Mouse (Mus musculus) gastrocnemius, adult 2 months (tissue): ENCODE data around the gene Smox. TPM values are rescaled to one million over a fixed set of nuclear protein-coding genes. Genes with fewer than 3 reads are reported as not detected.

Source experiments
- DNase-seq: peaks from one replicate; pipeline ENCODE4 v3.0.0; 2022
- H3K27ac ChIP-seq: fragments of 200-600 bp; 2 replicates; pipeline ENCODE4 v1.8.1; 2022; ENCODE audit warnings: mild to moderate bottlenecking
- H3K4me3 ChIP-seq: fragments of 200-600 bp; 2 replicates; pipeline ENCODE4 v1.8.1; 2022; ENCODE audit warnings: mild to moderate bottlenecking, moderate library complexity
- CTCF ChIP-seq: fragments of 200-600 bp; IDR thresholded peaks from 2 replicates; pipeline ENCODE4 v1.8.1; 2022; ENCODE audit warnings: antibody characterized with exemption, mild to moderate bottlenecking, moderate library complexity
- intact Hi-C: fragments of 180-260 bp; cut with DNase I; formaldehyde crosslinking; loops from one replicate; pipeline ENCODE4 v1.15.1; 2025
- total RNA-seq, 2 experiments: library from RNA; stranded (reverse); gene quantifications; 2 replicates each; pipeline ENCODE4 v1.2.3; 2021

Smox gene
- total RNA-seq, 2 experiments from 2014 or later, result 51.2 to 522 TPM

GRCm38 (mm10) chr2:131529898-131530622 is 38.8 kb downstream of the Smox start:
- no peak overlapping the region for H3K4me3 ChIP-seq
- no peak overlapping the region for H3K27ac ChIP-seq
- TF ChIP-seq CTCF, result peak; percentile 94
- DNase-seq, result peak; percentile 65
- intact Hi-C loops, result loop anchor here (1.0 to 10.0 kb wide), 2 partner anchors 107 to 255 kb away; no protein-coding TSS in a partner anchor

- intact Hi-C loops, result loop anchor here (1.0 kb wide), 1 partner anchor 107 kb away; no protein-coding TSS in a partner anchor
- no peak overlapping the region for H3K4me3 ChIP-seq
- no peak overlapping the region for H3K27ac ChIP-seq
- DNase-seq, result peak; percentile 69
- peak; percentile 79 for TF ChIP-seq CTCF
Observed at GRCm38 (mm10) chr2:131530623-131531008, 39.3 kb downstream of the Smox start.

- H3K4me3 ChIP-seq, result no peak overlapping the region
- no peak overlapping the region for H3K27ac ChIP-seq
- intact Hi-C loops, result no loop called here
- no peak for TF ChIP-seq CTCF
- no peak for DNase-seq
Observed at GRCm38 (mm10) chr2:131531271-131531670, 40.0 kb downstream of the Smox start.

- TF ChIP-seq CTCF, result no peak
- intact Hi-C loops, result no loop called here
- H3K4me3 ChIP-seq, result no peak overlapping the region
- no peak overlapping the region for H3K27ac ChIP-seq
- DNase-seq, result no peak
Observed at GRCm38 (mm10) chr2:131535168-131535567, 43.9 kb downstream of the Smox start.

GRCm38 (mm10) chr2:131538341-131538740 is 47.0 kb downstream of the Smox start:
- no peak for TF ChIP-seq CTCF
- H3K27ac ChIP-seq, result no peak overlapping the region

GRCm38 (mm10) chr2:131539780-131540179 is 48.5 kb downstream of the Smox start:
- no peak overlapping the region for H3K4me3 ChIP-seq
- TF ChIP-seq CTCF, result no peak
- DNase-seq, result no peak
- intact Hi-C loops, result loop anchor here (10.0 kb wide), 1 partner anchor 405 kb away; no protein-coding TSS in a partner anchor
- no peak overlapping the region for H3K27ac ChIP-seq

More at GRCm38 (mm10) chr2:131538341-131538740, 47.0 kb downstream of the Smox start:
- intact Hi-C loops, result no loop called here
- no peak for DNase-seq
- H3K4me3 ChIP-seq, result no peak overlapping the region

GRCm38 (mm10) chr2:131541686-131542085 is 50.4 kb downstream of the Smox start:
- DNase-seq, result peak; percentile 5
- H3K4me3 ChIP-seq, result no peak overlapping the region
- H3K27ac ChIP-seq, result no peak overlapping the region
- intact Hi-C loops, result loop anchor here (10.0 kb wide), 1 partner anchor 403 kb away; no protein-coding TSS in a partner anchor
- no peak for TF ChIP-seq CTCF

GRCm38 (mm10) chr2:131542531-131542930 is 51.2 kb downstream of the Smox start:
- DNase-seq, result peak; percentile 30
- Histone ChIP-seq H3K27ac (no peak overlapping the region), H3K4me3 (no peak overlapping the region)
- intact Hi-C loops, result loop anchor here (10.0 kb wide), 1 partner anchor 402 kb away; no protein-coding TSS in a partner anchor
- TF ChIP-seq CTCF, result peak; percentile 34

GRCm38 (mm10) chr2:131545386-131546307 is 54.4 kb downstream of the Smox start:
- peak; percentile 83 for TF ChIP-seq CTCF
- DNase-seq, result peak; percentile 72
- intact Hi-C loops, result loop anchor here (2.0 to 10.0 kb wide), 3 partner anchors 227 to 399 kb away; no protein-coding TSS in a partner anchor
- Histone ChIP-seq H3K27ac (peak overlapping the region; percentile 29), H3K4me3 (peak overlapping the region; percentile 73)

- intact Hi-C loops, result loop anchor here (2.0 to 10.0 kb wide), 3 partner anchors 226 to 398 kb away; no protein-coding TSS in a partner anchor
- DNase-seq, result no peak
- Histone ChIP-seq H3K4me3 (peak overlapping the region; percentile 73), H3K27ac (peak overlapping the region; percentile 29; the same call in 1 of the 2 replicates)
- no peak for TF ChIP-seq CTCF
Observed at GRCm38 (mm10) chr2:131546308-131546700, 55.0 kb downstream of the Smox start.

GRCm38 (mm10) chr2:131546745-131547408 is 55.6 kb downstream of the Smox start:
- intact Hi-C loops, result loop anchor here (2.0 to 10.0 kb wide), 3 partner anchors 225 to 398 kb away; no protein-coding TSS in a partner anchor
- Histone ChIP-seq H3K27ac (no peak overlapping the region), H3K4me3 (no peak overlapping the region)
- no peak for TF ChIP-seq CTCF
- no peak for DNase-seq

GRCm38 (mm10) chr2:131548330-131548729 is 57.0 kb downstream of the Smox start:
- no peak overlapping the region for H3K4me3 ChIP-seq
- H3K27ac ChIP-seq, result no peak overlapping the region
- intact Hi-C loops, result loop anchor here (5.0 to 10.0 kb wide), 2 partner anchors 224 to 396 kb away; no protein-coding TSS in a partner anchor
- TF ChIP-seq CTCF, result no peak
- no peak for DNase-seq
